Mouse (Mus musculus) intestine, postnatal 0 days (tissue): ENCODE measurements around the gene Tnp1. TPM values are rescaled to one million over a fixed set of nuclear protein-coding genes. Genes with fewer than 3 reads are reported as not detected.

Experiments used
- ATAC-seq: fragments of 200-750 bp; cut with Nextera tagmentation; 2 replicates; pipeline ENCODE4 v1.8.0; 2017; ENCODE audit warnings: mild to moderate bottlenecking, moderate TSS enrichment, moderate library complexity
- H3K27ac ChIP-seq: fragments of 300-500 bp; sonication (generic); 2 replicates; pipeline ENCODE4 v1.5.1; 2014; ENCODE audit warnings: mild to moderate bottlenecking, low read depth, low read length, moderate library complexity
- H3K27me3 ChIP-seq: fragments of 300-500 bp; sonication (generic); replicated peaks from 2 replicates; pipeline ENCODE4 v1.6.1; 2014; ENCODE audit warnings: low read length, mixed read lengths; ENCODE audit not compliant: control insufficient read depth, insufficient read depth
- H3K36me3 ChIP-seq: fragments of 300-500 bp; sonication (generic); 2 replicates; pipeline ENCODE4 v1.6.1; 2014; ENCODE audit warnings: mild to moderate bottlenecking, moderate library complexity; ENCODE audit not compliant: control insufficient read depth, insufficient read depth
- H3K4me1 ChIP-seq: fragments of 300-500 bp; sonication (generic); replicated peaks from 2 replicates; pipeline ENCODE4 v1.6.1; 2014; ENCODE audit warnings: antibody characterized with exemption, low read length, mixed read lengths; ENCODE audit not compliant: control insufficient read depth, insufficient read depth
- H3K4me2 ChIP-seq: fragments of 300-500 bp; sonication (generic); replicated peaks from 2 replicates; pipeline ENCODE4 v1.6.1; 2014; ENCODE audit warnings: low read depth, mild to moderate bottlenecking, moderate library complexity
- H3K4me3 ChIP-seq: fragments of 300-500 bp; sonication (generic); 2 replicates; pipeline ENCODE4 v1.5.1; 2014; ENCODE audit warnings: low read depth, low read length
- H3K9ac ChIP-seq: fragments of 300-500 bp; sonication (generic); 2 replicates; pipeline ENCODE4 v1.6.1; 2014; ENCODE audit warnings: mild to moderate bottlenecking, low read depth, low read length
- H3K9me3 ChIP-seq: fragments of 300-500 bp; sonication (generic); 2 replicates; pipeline ENCODE4 v1.6.1; 2016; ENCODE audit warnings: mixed run types; ENCODE audit not compliant: control insufficient read depth
- CTCF ChIP-seq: sonication (generic); IDR thresholded peaks from 2 replicates; pipeline ENCODE4 v1.5.1; 2016; ENCODE audit warnings: low read depth, mild to moderate bottlenecking, control low read depth, antibody characterized with exemption, moderate library complexity
- WGBS: fragments of 180-500 bp; shearing (Covaris S2); extraction: QIAGEN DNeasy Blood & Tissue Kit; methylation state at CpG from one replicate; pipeline ENCODE4 v1.1.7; 2014; 5-methylcytosine and 5-hydroxymethylcytosine counted together
- polyA plus RNA-seq: library from polyadenylated mRNA; unstranded; fragments of >200 nt; fragmentation: Nextera tagmentation; extraction: Ambion mirVana; gene quantifications from 2 replicates; pipeline ENCODE4 v1.2.1, GENCODE M21; 2015

Tnp1 gene
- polyA plus RNA-seq, 1 experiment from 2014 or later = not detected

GRCm38 (mm10) chr1:72994751-72995528 lies 20.8 kb downstream of the Tnp1 start:
- H3K27me3 ChIP-seq = no peaks in the 10 kb centered on the region
- no peaks in the 10 kb centered on the region for H3K9me3 ChIP-seq
- no peak overlapping the region for H3K27ac ChIP-seq
- no peaks in the 10 kb centered on the region for H3K4me1 ChIP-seq
- no peak overlapping the region for H3K4me2 ChIP-seq
- no peak overlapping the region for H3K4me3 ChIP-seq
- no peak for ATAC-seq
- H3K9ac ChIP-seq = no peak overlapping the region
- 91% methylated on average over 5 of the region's 5 CpGs for WGBS
- no peak for TF ChIP-seq CTCF
- no peaks in the 10 kb centered on the region for H3K36me3 ChIP-seq

- Histone ChIP-seq H3K36me3 (no peaks in the 10 kb centered on the region), H3K9me3 (no peaks in the 10 kb centered on the region), H3K4me3 (no peak overlapping the region), H3K27ac (no peak overlapping the region), H3K4me1 (no peaks in the 10 kb centered on the region), H3K4me2 (no peak overlapping the region), H3K27me3 (no peaks in the 10 kb centered on the region), H3K9ac (no peak overlapping the region)
- TF ChIP-seq CTCF = no peak
- 61% methylated on average over 2 of the region's 2 CpGs for WGBS
- ATAC-seq = no peak
These were observed 22.7 kb downstream of the Tnp1 start for GRCm38 (mm10) chr1:72992944-72993464.

- H3K9ac ChIP-seq = no peak overlapping the region
- no peak overlapping the region for H3K4me2 ChIP-seq
- WGBS = 61% methylated on average over 2 of the region's 2 CpGs
- H3K27ac ChIP-seq = no peak overlapping the region
- H3K36me3 ChIP-seq = no peaks in the 10 kb centered on the region
- H3K9me3 ChIP-seq = no peaks in the 10 kb centered on the region
- no peak overlapping the region for H3K4me3 ChIP-seq
- no peak for ATAC-seq
- no peak for TF ChIP-seq CTCF
- no peaks in the 10 kb centered on the region for H3K4me1 ChIP-seq
- H3K27me3 ChIP-seq = no peaks in the 10 kb centered on the region
These were observed 23.5 kb downstream of the Tnp1 start for GRCm38 (mm10) chr1:72992209-72992608.

- no peak for ATAC-seq
- no peaks in the 10 kb centered on the region for H3K4me1 ChIP-seq
These were observed 26.8 kb downstream of the Tnp1 start for GRCm38 (mm10) chr1:72988904-72989303.

GRCm38 (mm10) chr1:72986715-72987114 lies 29.0 kb downstream of the Tnp1 start:
- H3K36me3 ChIP-seq = no peaks in the 10 kb centered on the region
- no peak overlapping the region for H3K4me2 ChIP-seq
- no peak for TF ChIP-seq CTCF
- no peaks in the 10 kb centered on the region for H3K27me3 ChIP-seq
- H3K9me3 ChIP-seq = no peaks in the 10 kb centered on the region; the same call in 1 of the 2 replicates
- no peak overlapping the region for H3K27ac ChIP-seq
- no peak overlapping the region for H3K4me3 ChIP-seq
- H3K4me1 ChIP-seq = no peaks in the 10 kb centered on the region
- WGBS = 80% methylated on average over 4 of the region's 4 CpGs
- no peak overlapping the region for H3K9ac ChIP-seq
- no peak for ATAC-seq

More at GRCm38 (mm10) chr1:72988904-72989303, 26.8 kb downstream of the Tnp1 start:
- H3K36me3 ChIP-seq = no peaks in the 10 kb centered on the region
- no peaks in the 10 kb centered on the region for H3K9me3 ChIP-seq
- no peak for TF ChIP-seq CTCF
- no peak overlapping the region for H3K9ac ChIP-seq
- H3K27ac ChIP-seq = no peak overlapping the region
- WGBS = 90% methylated on average over 3 of the region's 3 CpGs
- no peak overlapping the region for H3K4me3 ChIP-seq
- H3K4me2 ChIP-seq = no peak overlapping the region
- no peaks in the 10 kb centered on the region for H3K27me3 ChIP-seq

- Histone ChIP-seq H3K4me1 (no peaks in the 10 kb centered on the region), H3K4me2 (no peak overlapping the region), H3K27me3 (no peaks in the 10 kb centered on the region), H3K9ac (no peak overlapping the region), H3K4me3 (no peak overlapping the region), H3K27ac (no peak overlapping the region), H3K9me3 (no peaks in the 10 kb centered on the region; the same call in 1 of the 2 replicates), H3K36me3 (no peaks in the 10 kb centered on the region)
- no peak for TF ChIP-seq CTCF
- 77% methylated on average over 9 of the region's 9 CpGs for WGBS
- ATAC-seq = no peak
These were observed 36.8 kb downstream of the Tnp1 start for GRCm38 (mm10) chr1:72978956-72979355.
